Mouse (Mus musculus): ENCODE measurements around the gene Krt10. TPM values are rescaled to one million over a fixed set of nuclear protein-coding genes. Genes with fewer than 3 reads are reported as not detected.

Gene Krt10
- polyA plus RNA-seq, 1 experiment from 2014 or later: 6.3 TPM

DNA sequence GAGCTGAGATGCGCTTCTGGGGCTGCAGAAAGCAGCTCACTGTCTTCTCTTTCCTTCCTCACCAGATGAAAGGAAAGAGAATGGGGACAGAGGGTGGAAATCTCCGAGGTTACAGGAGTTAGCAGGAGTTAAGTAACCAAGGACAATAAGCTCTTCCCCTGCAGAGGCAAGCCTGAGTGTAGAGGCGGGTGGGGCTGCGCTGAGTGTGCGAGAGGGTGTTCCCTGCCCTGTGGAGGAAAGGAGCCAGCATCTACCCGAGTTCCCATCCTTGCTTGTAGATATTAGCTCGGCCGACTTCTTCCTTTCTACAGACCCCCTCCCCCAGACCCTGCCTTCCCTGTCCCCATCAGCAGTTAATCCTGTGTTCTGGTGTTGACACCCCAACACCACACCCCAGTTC, 9.7 kb upstream of the Krt10 start:
- no peaks in the 10 kb centered on the region for H3K36me3 ChIP-seq (replicated peaks; ENCODE audit: insufficient read depth, low read length)
- DNase-seq: no peak
- H3K9me3 ChIP-seq (ENCODE audit: low read length): no peaks in the 10 kb centered on the region
- TF ChIP-seq CTCF (IDR thresholded peaks at IDR 0.05; ENCODE audit: low read depth): no peak
- TF ChIP-seq EP300 (IDR thresholded peaks at IDR 0.05; ENCODE audit: low read depth): no peak
- WGBS (ENCODE audit: insufficient replicate concordance): 58% methylated on average over 8 of the region's 8 CpGs
- 0 out of 2 replicates have a peak, but pooled peaks cover 3% of the 10 kb centered on the region for H3K27me3 ChIP-seq (ENCODE audit: insufficient read depth, low read length)
- no peak for ATAC-seq
- H3K4me2 ChIP-seq (ENCODE audit: low read depth, low read length): no peak overlapping the region
- no peak overlapping the region for H3K9ac ChIP-seq (replicated peaks)
- H3K27ac ChIP-seq (ENCODE audit: low read depth): no peak overlapping the region
- H3K4me3 ChIP-seq (ENCODE audit: low read depth, low read length): no peak overlapping the region
- no peaks in the 10 kb centered on the region for H3K4me1 ChIP-seq (ENCODE audit: insufficient read depth)

DNA sequence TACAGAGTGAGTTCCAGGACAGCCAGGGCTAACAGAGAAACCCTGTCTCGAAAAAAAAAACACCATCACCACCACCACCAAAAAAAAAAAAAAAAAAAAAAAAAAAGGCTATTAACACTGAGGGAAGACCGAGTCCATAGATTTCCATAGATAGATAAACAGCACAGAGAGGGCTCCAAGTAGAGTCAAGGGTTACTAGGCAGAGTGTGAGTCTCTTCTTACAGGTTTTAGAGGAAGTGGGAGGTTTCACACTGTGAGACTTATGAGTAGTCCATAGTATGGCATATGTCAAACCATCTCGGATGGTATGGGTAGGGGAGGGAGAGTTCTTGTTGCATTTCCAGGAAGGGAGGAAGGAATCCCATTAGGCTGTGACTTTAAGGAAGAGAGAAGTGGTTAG, 8.9 kb upstream of the Krt10 start:
- WGBS (ENCODE audit: insufficient replicate concordance): 53% methylated on average over 3 of the region's 3 CpGs
- Histone ChIP-seq H3K4me2 (ENCODE audit: low read depth, low read length) (no peak overlapping the region), H3K9me3 (ENCODE audit: low read length) (no peaks in the 10 kb centered on the region), H3K27ac (ENCODE audit: low read depth) (no peak overlapping the region), H3K4me1 (ENCODE audit: insufficient read depth) (no peaks in the 10 kb centered on the region), H3K27me3 (ENCODE audit: insufficient read depth, low read length) (0 out of 2 replicates have a peak, but pooled peaks cover 3% of the 10 kb centered on the region), H3K9ac (replicated peaks) (no peak overlapping the region), H3K4me3 (ENCODE audit: low read depth, low read length) (no peak overlapping the region), H3K36me3 (replicated peaks; ENCODE audit: insufficient read depth, low read length) (no peaks in the 10 kb centered on the region)
- no peak for ATAC-seq
- DNase-seq: no peak
- TF ChIP-seq CTCF (IDR thresholded peaks at IDR 0.05; ENCODE audit: low read depth) (no peak), EP300 (IDR thresholded peaks at IDR 0.05; ENCODE audit: low read depth) (no peak)

DNA sequence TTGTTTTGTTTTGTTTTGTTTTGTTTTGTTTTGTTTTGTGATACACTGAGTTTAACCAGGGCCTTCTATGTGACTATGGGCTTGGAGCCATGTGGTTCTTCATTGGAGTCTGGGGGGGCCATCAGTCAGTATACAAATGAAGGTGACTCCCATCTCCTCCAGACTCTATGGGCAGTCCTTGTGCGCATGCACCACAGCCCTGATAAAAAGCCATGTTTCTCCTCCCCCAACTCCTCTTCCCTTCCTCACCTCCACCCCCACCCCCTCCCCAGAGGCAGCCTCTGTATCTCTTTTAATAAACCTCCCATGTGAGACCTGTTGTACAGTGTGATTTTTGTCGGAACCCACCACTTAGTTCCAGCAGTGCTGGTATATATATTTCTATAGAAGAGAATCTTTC, 7.5 kb upstream of the Krt10 start:
- Histone ChIP-seq H3K27ac (ENCODE audit: low read depth) (no peak overlapping the region), H3K9ac (replicated peaks) (no peak overlapping the region), H3K4me2 (ENCODE audit: low read depth, low read length) (no peak overlapping the region), H3K4me1 (ENCODE audit: insufficient read depth) (no peaks in the 10 kb centered on the region), H3K4me3 (ENCODE audit: low read depth, low read length) (no peak overlapping the region), H3K36me3 (replicated peaks; ENCODE audit: insufficient read depth, low read length) (no peaks in the 10 kb centered on the region), H3K9me3 (ENCODE audit: low read length) (no peaks in the 10 kb centered on the region), H3K27me3 (ENCODE audit: insufficient read depth, low read length) (0 out of 2 replicates have a peak, but pooled peaks cover 3% of the 10 kb centered on the region)
- ATAC-seq: no peak
- WGBS (ENCODE audit: insufficient replicate concordance): 74% methylated on average over 2 of the region's 2 CpGs
- TF ChIP-seq CTCF (IDR thresholded peaks at IDR 0.05; ENCODE audit: low read depth) (no peak), EP300 (IDR thresholded peaks at IDR 0.05; ENCODE audit: low read depth) (no peak)
- no peak for DNase-seq

DNA sequence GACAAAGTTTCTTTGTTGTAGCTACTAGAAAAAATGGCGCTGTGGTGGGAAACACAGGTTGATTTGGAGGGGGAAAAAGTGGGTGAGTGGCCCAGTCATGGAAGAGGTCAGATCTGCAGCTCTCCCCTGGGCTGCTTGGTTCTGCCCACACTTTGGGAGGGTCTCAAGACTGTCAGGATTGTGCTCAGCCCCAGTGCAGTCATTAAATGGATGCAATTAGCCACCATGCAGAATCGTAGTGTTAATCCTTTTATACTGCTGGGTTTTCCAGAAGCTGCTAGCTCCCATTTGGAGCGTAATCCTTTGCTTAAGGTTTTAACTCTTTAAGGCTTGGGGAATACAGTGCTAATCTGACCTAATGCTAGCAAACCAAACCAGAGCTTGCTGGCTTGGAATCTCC, 6.9 kb upstream of the Krt10 start:
- Histone ChIP-seq H3K27me3 (ENCODE audit: insufficient read depth, low read length) (0 out of 2 replicates have a peak, but pooled peaks cover 3% of the 10 kb centered on the region), H3K4me2 (ENCODE audit: low read depth, low read length) (no peak overlapping the region), H3K36me3 (replicated peaks; ENCODE audit: insufficient read depth, low read length) (no peaks in the 10 kb centered on the region), H3K9ac (replicated peaks) (no peak overlapping the region), H3K4me3 (ENCODE audit: low read depth, low read length) (no peak overlapping the region), H3K9me3 (ENCODE audit: low read length) (no peaks in the 10 kb centered on the region), H3K4me1 (ENCODE audit: insufficient read depth) (no peaks in the 10 kb centered on the region), H3K27ac (ENCODE audit: low read depth) (no peak overlapping the region)
- TF ChIP-seq EP300 (IDR thresholded peaks at IDR 0.05; ENCODE audit: low read depth) (no peak), CTCF (IDR thresholded peaks at IDR 0.05; ENCODE audit: low read depth) (no peak)
- no peak for ATAC-seq
- DNase-seq: no peak
- WGBS (ENCODE audit: insufficient replicate concordance): 47% methylated on average over 3 of the region's 3 CpGs

DNA sequence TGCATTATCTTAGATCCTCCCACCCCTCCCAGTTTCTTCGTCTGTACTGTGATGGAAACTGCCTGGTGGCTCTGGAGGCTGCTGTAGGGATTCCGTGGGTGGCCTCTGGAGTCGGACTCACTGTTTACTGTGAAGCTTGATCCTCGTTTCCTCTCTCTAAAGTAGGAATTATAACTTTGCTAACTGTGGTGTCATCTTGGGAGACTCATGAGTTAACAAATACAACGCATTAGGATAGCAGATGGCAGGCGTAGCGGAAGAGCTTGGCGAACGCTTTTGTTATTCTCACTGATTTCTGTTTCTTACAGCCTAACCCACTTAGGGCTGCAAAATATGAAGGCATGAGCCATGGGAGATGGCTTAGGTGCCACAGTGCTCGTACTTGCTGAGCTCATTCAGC, 3.3 kb upstream of the Krt10 start:
- Histone ChIP-seq H3K36me3 (replicated peaks; ENCODE audit: insufficient read depth, low read length) (no peaks in the 10 kb centered on the region), H3K4me2 (ENCODE audit: low read depth, low read length) (no peak overlapping the region), H3K9ac (replicated peaks) (no peak overlapping the region), H3K9me3 (ENCODE audit: low read length) (no peaks in the 10 kb centered on the region), H3K4me1 (ENCODE audit: insufficient read depth) (no peaks in the 10 kb centered on the region), H3K27ac (ENCODE audit: low read depth) (no peak overlapping the region), H3K27me3 (ENCODE audit: insufficient read depth, low read length) (0 out of 2 replicates have a peak, but pooled peaks cover 4% of the 10 kb centered on the region), H3K4me3 (ENCODE audit: low read depth, low read length) (no peak overlapping the region)
- ATAC-seq (no peak), DNase-seq (no peak)
- TF ChIP-seq CTCF (IDR thresholded peaks at IDR 0.05; ENCODE audit: low read depth): no peak
- no peak for TF ChIP-seq EP300 (IDR thresholded peaks at IDR 0.05; ENCODE audit: low read depth)
- WGBS (ENCODE audit: insufficient replicate concordance): 74% methylated on average over 10 of the region's 10 CpGs

DNA sequence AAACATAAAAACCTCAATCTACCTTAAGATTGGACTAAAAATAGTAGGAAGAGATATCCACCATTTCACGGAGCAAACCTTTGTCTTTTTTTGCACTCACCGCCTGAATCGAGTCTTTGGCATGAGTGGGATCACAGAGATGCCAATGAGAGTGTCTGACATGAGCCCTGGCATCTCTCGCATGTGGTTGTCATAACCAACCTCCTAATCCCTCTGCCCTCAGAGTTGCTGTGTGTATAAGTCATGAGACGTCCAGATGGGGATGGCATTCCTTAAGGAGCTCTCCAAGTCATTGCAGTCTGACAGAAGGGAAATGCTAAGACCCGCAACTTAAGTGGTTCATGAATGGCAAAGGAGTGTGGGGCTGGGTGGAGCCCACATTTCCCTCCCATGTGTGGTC, 2.2 kb upstream of the Krt10 start:
- no peak overlapping the region for H3K4me3 ChIP-seq (ENCODE audit: low read depth, low read length)
- no peak overlapping the region for H3K27ac ChIP-seq (ENCODE audit: low read depth)
- TF ChIP-seq CTCF (IDR thresholded peaks at IDR 0.05; ENCODE audit: low read depth) (no peak), EP300 (IDR thresholded peaks at IDR 0.05; ENCODE audit: low read depth) (no peak)
- no peak for DNase-seq
- no peak overlapping the region for H3K4me2 ChIP-seq (ENCODE audit: low read depth, low read length)
- 74% methylated on average over 6 of the region's 6 CpGs for WGBS (ENCODE audit: insufficient replicate concordance)
- no peaks in the 10 kb centered on the region for H3K36me3 ChIP-seq (replicated peaks; ENCODE audit: insufficient read depth, low read length)
- H3K9me3 ChIP-seq (ENCODE audit: low read length): no peaks in the 10 kb centered on the region
- H3K27me3 ChIP-seq (ENCODE audit: insufficient read depth, low read length): 0 out of 2 replicates have a peak, but pooled peaks cover 4% of the 10 kb centered on the region
- no peak for ATAC-seq
- no peaks in the 10 kb centered on the region for H3K4me1 ChIP-seq (ENCODE audit: insufficient read depth)
- H3K9ac ChIP-seq (replicated peaks): no peak overlapping the region

DNA sequence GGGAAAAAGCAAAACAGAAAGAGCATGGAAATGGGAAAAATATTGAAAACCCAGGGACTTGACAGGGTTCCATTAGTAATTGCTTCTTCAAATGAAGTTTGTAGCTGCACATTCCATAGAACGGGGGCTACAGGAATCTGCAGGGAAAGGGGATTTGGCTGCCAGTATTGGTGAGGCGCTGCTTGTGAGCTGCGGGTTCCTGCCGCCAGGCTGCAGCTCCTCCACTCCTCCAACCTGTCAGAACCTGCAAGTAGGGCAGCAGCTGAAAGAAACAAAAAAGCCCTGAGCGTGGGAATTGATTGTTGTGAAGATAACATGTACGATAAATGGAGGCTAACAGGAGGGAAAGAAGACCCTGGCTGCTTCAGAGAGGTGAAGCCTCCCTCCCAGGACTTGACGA, 1.7 kb upstream of the Krt10 start:
- ATAC-seq: no peak
- no peak overlapping the region for H3K4me3 ChIP-seq (ENCODE audit: low read depth, low read length)
- no peak for TF ChIP-seq CTCF (IDR thresholded peaks at IDR 0.05; ENCODE audit: low read depth)
- TF ChIP-seq EP300 (IDR thresholded peaks at IDR 0.05; ENCODE audit: low read depth): no peak
- WGBS (ENCODE audit: insufficient replicate concordance): 57% methylated on average over 7 of the region's 7 CpGs
- H3K4me2 ChIP-seq (ENCODE audit: low read depth, low read length): no peak overlapping the region
- H3K27me3 ChIP-seq (ENCODE audit: insufficient read depth, low read length): 0 out of 2 replicates have a peak, but pooled peaks cover 4% of the 10 kb centered on the region
- H3K4me1 ChIP-seq (ENCODE audit: insufficient read depth): no peaks in the 10 kb centered on the region
- no peak for DNase-seq
- no peak overlapping the region for H3K27ac ChIP-seq (ENCODE audit: low read depth)
- no peak overlapping the region for H3K9ac ChIP-seq (replicated peaks)
- H3K36me3 ChIP-seq (replicated peaks; ENCODE audit: insufficient read depth, low read length): no peaks in the 10 kb centered on the region
- no peaks in the 10 kb centered on the region for H3K9me3 ChIP-seq (ENCODE audit: low read length)

All from liver, postnatal 0 days (tissue).